Mouse (Mus musculus) thymus, adult 2 months (tissue): ENCODE measurements at regions not wholly inside any gene's neighbourhood (a gene's known extent, or its start where the extent isn't known, plus 50 kb on each side); places are given as distances from the start of the nearest gene placed in this dataset.

Experiments
- DNase-seq: peaks from one replicate; pipeline ENCODE4 v3.0.0; 2021
- H3K27ac ChIP-seq: fragments of 200-500 bp; 2 replicates; pipeline ENCODE4 v1.5.1; 2012; ENCODE audit warnings: low read length, control low read depth; ENCODE audit not compliant: control insufficient read depth, insufficient read depth
- H3K27me3 ChIP-seq: fragments of 200-500 bp; 2 replicates; pipeline ENCODE4 v1.6.1; 2012; ENCODE audit warnings: mild to moderate bottlenecking, low read length, moderate library complexity, mixed read lengths; ENCODE audit not compliant: control insufficient read depth, insufficient read depth
- H3K36me3 ChIP-seq: fragments of 200-500 bp; 2 replicates; pipeline ENCODE4 v1.6.1; 2012; ENCODE audit warnings: mild to moderate bottlenecking, low read length, moderate library complexity; ENCODE audit not compliant: control insufficient read depth, insufficient read depth
- H3K4me1 ChIP-seq: fragments of 200-500 bp; replicated peaks from 2 replicates; pipeline ENCODE4 v1.6.1; 2012; ENCODE audit warnings: low read length; ENCODE audit not compliant: control insufficient read depth, insufficient read depth
- H3K4me3 ChIP-seq: fragments of 200-500 bp; 2 replicates; pipeline ENCODE4 v1.5.1; 2012; ENCODE audit warnings: mild to moderate bottlenecking, low read length, control low read depth, moderate library complexity; ENCODE audit not compliant: control insufficient read depth, insufficient read depth
- CTCF ChIP-seq: fragments of 200-500 bp; IDR thresholded peaks from 2 replicates; pipeline ENCODE4 v1.5.1; 2012; ENCODE audit warnings: mild to moderate bottlenecking, control low read depth, low read length, moderate library complexity, borderline replicate concordance; ENCODE audit not compliant: control insufficient read depth, poor library complexity, insufficient read depth; ENCODE audit errors: extremely low read depth
- POLR2A ChIP-seq: fragments of 200-500 bp; IDR thresholded peaks from 2 replicates; pipeline ENCODE4 v1.6.1; 2012; ENCODE audit warnings: mild to moderate bottlenecking, low read length, control low read depth, moderate library complexity; ENCODE audit not compliant: control insufficient read depth, poor library complexity, insufficient read depth; ENCODE audit errors: extremely low read depth
- WGBS: fragments of 180-500 bp; shearing (Covaris S2); methylation state at CpG from one replicate; pipeline ENCODE4 v1.1.7; 2018; 5-methylcytosine and 5-hydroxymethylcytosine counted together

DNA sequence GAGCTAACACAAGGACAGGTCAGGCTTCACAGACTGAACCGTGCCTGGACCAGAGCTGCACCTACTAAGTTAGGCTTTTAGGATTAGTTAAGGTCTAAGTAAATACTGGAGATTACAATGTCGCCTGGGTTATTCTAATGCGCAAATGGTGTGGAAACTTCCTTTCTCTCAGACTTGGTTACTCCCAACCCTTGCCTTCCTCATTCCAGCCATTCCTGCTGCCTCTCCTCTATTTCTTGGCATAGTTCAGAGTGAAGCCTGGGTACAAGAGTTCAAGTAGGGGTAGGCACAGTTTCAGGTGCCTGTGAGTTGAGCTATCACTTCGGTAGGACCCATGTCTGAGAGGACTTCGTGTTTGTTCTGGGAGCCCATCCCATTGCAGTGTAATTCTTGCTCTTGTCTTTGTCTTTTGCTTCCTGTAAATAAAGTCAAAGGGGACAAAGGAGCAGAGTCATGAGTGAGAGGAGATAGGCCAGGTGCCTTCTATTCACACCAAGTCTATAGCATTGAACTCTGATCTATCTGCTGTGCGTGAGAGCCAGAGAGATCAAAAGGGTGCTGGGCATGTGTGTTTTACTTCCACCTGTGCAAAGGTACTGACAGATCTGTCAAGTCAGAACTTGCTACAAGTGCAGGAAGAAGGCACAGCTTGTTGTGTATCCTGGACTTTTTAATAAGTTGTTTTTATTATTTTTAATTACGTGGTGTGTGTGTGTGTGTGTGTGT, 378.0 kb downstream of the Hs3st3b1 start:
- no peak for TF ChIP-seq POLR2A
- TF ChIP-seq CTCF: no peak
- Histone ChIP-seq H3K36me3 (no peaks in the 10 kb centered on the region), H3K27ac (no peak overlapping the region), H3K27me3 (no peaks in the 10 kb centered on the region), H3K4me1 (no peaks in the 10 kb centered on the region), H3K4me3 (no peak overlapping the region)
- 89% methylated on average over 7 of the region's 7 CpGs for WGBS
- DNase-seq: no peak

GRCm38 (mm10) chr11:63545516-63545915, 376.6 kb downstream of the Hs3st3b1 start:
- Histone ChIP-seq H3K4me3 (no peak overlapping the region), H3K27ac (no peak overlapping the region), H3K36me3 (no peaks in the 10 kb centered on the region), H3K4me1 (no peaks in the 10 kb centered on the region), H3K27me3 (no peaks in the 10 kb centered on the region)
- DNase-seq: no peak
- WGBS: 43% methylated on average over 7 of the region's 7 CpGs
- TF ChIP-seq POLR2A (no peak), CTCF (no peak)

DNA sequence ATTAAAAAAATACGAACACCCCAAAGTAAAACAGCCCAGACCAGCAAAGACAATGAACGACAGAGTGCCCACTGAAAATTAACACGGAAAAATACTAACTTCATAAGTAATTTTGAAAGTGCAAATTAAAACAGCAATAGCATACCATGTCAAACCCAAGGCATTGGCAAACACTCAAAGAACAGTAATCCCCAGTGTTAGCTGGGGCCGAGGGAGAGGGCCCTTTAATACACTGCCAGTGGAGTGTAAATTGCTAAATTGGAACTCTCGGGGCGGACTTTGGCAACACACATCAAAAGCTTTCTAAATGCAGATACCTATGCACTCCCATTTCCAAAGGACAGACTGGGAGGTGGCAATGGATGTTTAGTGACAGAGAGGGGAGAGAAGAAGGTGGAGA, 361.6 kb downstream of the Hs3st3b1 start:
- WGBS: 86% methylated on average over 6 of the region's 6 CpGs
- DNase-seq: no peak
- no peak overlapping the region for H3K4me3 ChIP-seq
- no peaks in the 10 kb centered on the region for H3K4me1 ChIP-seq
- H3K36me3 ChIP-seq: no peaks in the 10 kb centered on the region
- no peaks in the 10 kb centered on the region for H3K27me3 ChIP-seq
- TF ChIP-seq POLR2A (no peak), CTCF (no peak)
- no peak overlapping the region for H3K27ac ChIP-seq

DNA sequence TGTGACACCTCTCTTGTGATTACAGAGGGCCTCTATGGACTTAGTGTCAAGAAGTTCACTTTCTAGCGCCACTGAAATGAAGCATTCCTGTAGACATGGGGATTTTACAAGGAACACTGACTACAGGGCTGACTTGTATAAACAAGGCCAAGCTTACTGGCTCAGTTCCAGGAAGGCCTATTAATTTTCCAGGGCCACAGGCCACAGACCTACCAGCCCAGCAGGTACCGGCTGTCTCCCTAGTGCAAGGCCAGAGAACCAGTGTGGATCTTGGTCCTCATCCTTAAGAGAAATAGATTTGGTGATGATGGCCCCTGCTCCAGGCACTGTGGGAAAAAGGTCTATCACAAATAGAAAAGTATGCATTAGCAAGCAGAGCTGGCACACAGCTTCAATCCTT, 359.4 kb downstream of the Hs3st3b1 start:
- no peak overlapping the region for H3K27ac ChIP-seq
- no peaks in the 10 kb centered on the region for H3K27me3 ChIP-seq
- no peak overlapping the region for H3K4me3 ChIP-seq
- no peaks in the 10 kb centered on the region for H3K36me3 ChIP-seq
- TF ChIP-seq POLR2A (no peak), CTCF (no peak)
- 91% methylated on average over 2 of the region's 2 CpGs for WGBS
- no peak for DNase-seq
- no peaks in the 10 kb centered on the region for H3K4me1 ChIP-seq

GRCm38 (mm10) chr11:63565471-63566232, 356.4 kb downstream of the Hs3st3b1 start:
- no peak for TF ChIP-seq CTCF
- TF ChIP-seq POLR2A: no peak
- no peak for DNase-seq
- no peak overlapping the region for H3K27ac ChIP-seq
- no peaks in the 10 kb centered on the region for H3K36me3 ChIP-seq
- no peaks in the 10 kb centered on the region for H3K27me3 ChIP-seq
- H3K4me1 ChIP-seq: no peaks in the 10 kb centered on the region
- H3K4me3 ChIP-seq: no peak overlapping the region
- WGBS: 82% methylated on average over 8 of the region's 8 CpGs

GRCm38 (mm10) chr11:63569785-63570479, 352.2 kb downstream of the Hs3st3b1 start:
- WGBS: 61% methylated on average over 15 of the region's 15 CpGs
- Histone ChIP-seq H3K4me1 (no peaks in the 10 kb centered on the region), H3K27me3 (no peaks in the 10 kb centered on the region), H3K4me3 (no peak overlapping the region), H3K36me3 (no peaks in the 10 kb centered on the region), H3K27ac (no peak overlapping the region)
- TF ChIP-seq POLR2A: no peak
- no peak for TF ChIP-seq CTCF
- DNase-seq: no peak
